Mouse (Mus musculus) megakaryocyte, adult 5-6 weeks (primary cell): Measurements from ENCODE around the gene Gpr4. TPM values are rescaled to one million over a fixed set of nuclear protein-coding genes. Genes with fewer than 3 reads are reported as not detected.

Experiments used
- ATAC-seq: 2 replicates; pipeline ENCODE4 v1.8.0; 2016; ENCODE audit warnings: mild to moderate bottlenecking, inconsistent platforms; ENCODE audit not compliant: poor library complexity, severe bottlenecking
- total RNA-seq, 2 experiments: library from RNA; stranded (forward) in 1 of 2; stranded (reverse) in 1 of 2; fragments of 153-499, 151-499 nt in 1 of 2; fragments of 221-1000, 200-1000 nt in 1 of 2; gene quantifications; 2 replicates each; pipeline versions ENCODE4 v1.2.3 to v1.2.4; 2015 to 2017

Gpr4 gene
- total RNA-seq (2015) (not detected in 2 replicates), total RNA-seq (2017) (0.12 TPM in 1 of 2 replicates, not detected in the other)

GRCm38 (mm10) chr7:19211996-19212755 lies at the start of gene Gpr4:
Gene Gpr4 (plus strand): TSS chr7:19212538.
- peak; percentile 25; the same call in 1 of the 2 replicates for ATAC-seq

- ATAC-seq, result no peak
Observed at GRCm38 (mm10) chr7:19162928-19163327, 49.4 kb upstream of the Gpr4 start.

- ATAC-seq, result no peak
Observed at GRCm38 (mm10) chr7:19163752-19164151, 48.6 kb upstream of the Gpr4 start.

- no peak for ATAC-seq
Observed at GRCm38 (mm10) chr7:19164189-19164588, 48.1 kb upstream of the Gpr4 start.

GRCm38 (mm10) chr7:19164978-19165377 lies 47.4 kb upstream of the Gpr4 start:
- ATAC-seq, result peak; percentile 26; the same call in 1 of the 2 replicates

- no peak for ATAC-seq
Observed at GRCm38 (mm10) chr7:19165656-19166423, 46.5 kb upstream of the Gpr4 start, which contains the start of gene Gipr. Gene Gipr (minus strand): TSS chr7:19166127.

- ATAC-seq, result no peak
Observed at GRCm38 (mm10) chr7:19166990-19167389, 45.3 kb upstream of the Gpr4 start.

- 0 out of 2 replicates have a peak, but pooled peaks have one; percentile 20 for ATAC-seq
Observed at GRCm38 (mm10) chr7:19169506-19169905, 42.8 kb upstream of the Gpr4 start.

GRCm38 (mm10) chr7:19170142-19170541 lies 42.2 kb upstream of the Gpr4 start:
- ATAC-seq, result no peak

GRCm38 (mm10) chr7:19171831-19172230 lies 40.5 kb upstream of the Gpr4 start:
- no peak for ATAC-seq

GRCm38 (mm10) chr7:19172874-19173273 lies 39.5 kb upstream of the Gpr4 start:
- peak; percentile 59 for ATAC-seq

- ATAC-seq, result peak; percentile 14; the same call in 1 of the 2 replicates
Observed at GRCm38 (mm10) chr7:19175708-19176515, 36.4 kb upstream of the Gpr4 start, which contains the start of gene Eml2. Gene Eml2 (plus strand): TSS chr7:19176421.

- ATAC-seq, result no peak
Observed at GRCm38 (mm10) chr7:19176516-19176947, 35.8 kb upstream of the Gpr4 start.

GRCm38 (mm10) chr7:19177216-19177615 lies 35.1 kb upstream of the Gpr4 start:
- ATAC-seq, result no peak

- ATAC-seq, result no peak
Observed at GRCm38 (mm10) chr7:19178035-19178434, 34.3 kb upstream of the Gpr4 start.

- ATAC-seq, result peak; percentile 53
Observed at GRCm38 (mm10) chr7:19178443-19179092, 33.8 kb upstream of the Gpr4 start.

GRCm38 (mm10) chr7:19179173-19179572 lies 33.2 kb upstream of the Gpr4 start:
- ATAC-seq, result peak; percentile 70

GRCm38 (mm10) chr7:19179936-19180335 lies 32.4 kb upstream of the Gpr4 start:
- no peak for ATAC-seq

GRCm38 (mm10) chr7:19180862-19181429 lies 31.4 kb upstream of the Gpr4 start:
- peak; percentile 58 for ATAC-seq

- ATAC-seq, result no peak
Observed at GRCm38 (mm10) chr7:19184250-19184649, 28.1 kb upstream of the Gpr4 start.
